17 mouse cellular contexts compared by ENCODE assay signal in the genomic region with DNA sequence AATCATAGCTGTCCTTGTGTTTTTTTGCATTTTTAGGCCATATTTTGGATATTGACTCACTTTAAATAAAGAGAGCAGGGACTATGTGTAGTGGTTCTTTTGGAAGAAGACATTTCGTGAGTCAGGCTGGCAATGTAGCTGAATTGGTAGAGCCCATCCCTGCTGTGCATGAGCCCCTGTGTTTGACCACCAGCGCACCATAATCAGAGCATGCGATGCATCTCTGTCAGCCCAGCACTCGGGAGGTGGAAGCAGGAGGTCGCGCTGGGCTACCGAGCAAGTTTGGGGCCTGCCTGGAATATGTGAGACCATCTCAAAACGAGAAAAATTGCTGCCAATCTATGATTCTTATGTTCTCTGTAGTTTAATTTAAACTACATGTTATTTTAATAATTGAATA.
"Had no signal": no experiment of that assay in that cellular context is flagged by ENCODE, and none has a peak within 500 bp of the region (broad histone marks: within the 10 kb centered on the region; RNA-seq: fewer than 3 reads in every experiment).

No protein-coding gene starts in this region.

- H3K27me3 ChIP-seq: neural tube, embryonic 12.5 days; neural tube, embryonic 13.5 days; neural tube, embryonic 15.5 days; stomach, embryonic 15.5 days had no signal

- H3K4me1 ChIP-seq: neural tube, embryonic 12.5 days; neural tube, embryonic 13.5 days; neural tube, embryonic 15.5 days; stomach, embryonic 15.5 days had no signal

- H3K27ac ChIP-seq: neural tube, embryonic 12.5 days; neural tube, embryonic 13.5 days; neural tube, embryonic 15.5 days; stomach, embryonic 15.5 days; stomach, postnatal 0 days had no signal

- H3K36me3 ChIP-seq: neural tube, embryonic 12.5 days had no signal

- H3K9me3 ChIP-seq: neural tube, embryonic 12.5 days; neural tube, embryonic 13.5 days; neural tube, embryonic 15.5 days; stomach, embryonic 15.5 days had no signal

- H3K4me2 ChIP-seq: neural tube, embryonic 12.5 days; neural tube, embryonic 13.5 days; neural tube, embryonic 15.5 days; stomach, embryonic 15.5 days had no signal

- H3K4me3 ChIP-seq: neural tube, embryonic 12.5 days; neural tube, embryonic 13.5 days; neural tube, embryonic 15.5 days; stomach, embryonic 15.5 days had no signal

- DNase-seq: retina, postnatal 1 day; right cerebral cortex, adult 18-20 months; right cerebral cortex, postnatal 14 days; right cerebral cortex, postnatal 25 days; right cerebral cortex, postnatal 4 days; spleen, adult 18-20 months; thymus, adult 18-20 months; thymus, adult 2 months; thymus, postnatal 14 days; thymus, postnatal 25 days; thymus, postnatal 36 days; thymus, postnatal 4 days had no signal

- H3K9ac ChIP-seq: neural tube, embryonic 12.5 days; neural tube, embryonic 13.5 days; neural tube, embryonic 15.5 days; stomach, embryonic 15.5 days had no signal
